Mouse (Mus musculus): ENCODE results near the gene Amn1. TPM values are rescaled to one million over a fixed set of nuclear protein-coding genes. Genes with fewer than 3 reads are reported as not detected.
A peak's percentile ranks its signal among the peaks of the same experiment; 100 is the strongest.

Amn1 gene
- total and polyA plus RNA-seq, 2 experiments from 2014 or later: 50.3 to 88.2 TPM

GRCm38 (mm10) chr6:149126675-149127074, 61.8 kb downstream of the Amn1 start:
- H3K4me1 ChIP-seq (ENCODE audit: insufficient read depth, low read length): no peaks in the 10 kb centered on the region
- H3K27me3 ChIP-seq (ENCODE audit: insufficient read depth, low read length): no peaks in the 10 kb centered on the region
- H3K27ac ChIP-seq (ENCODE audit: low read depth, low read length): no peak overlapping the region
- H3K4me3 ChIP-seq (ENCODE audit: low read depth, low read length): no peak overlapping the region
- no peak for ATAC-seq (ENCODE audit: low FRiP score)
- 71% methylated on average over 4 of the region's 4 CpGs for WGBS
- no peaks in the 10 kb centered on the region for H3K36me3 ChIP-seq (ENCODE audit: insufficient read depth, low read length)
- peak; percentile 55 for TF ChIP-seq CTCF (IDR thresholded peaks at IDR 0.05)
- H3K4me2 ChIP-seq (ENCODE audit: low read depth, low read length, poor library complexity, severe bottlenecking): no peak overlapping the region
- no peaks in the 10 kb centered on the region for H3K9me3 ChIP-seq (ENCODE audit: low read length)
- no peak overlapping the region for H3K9ac ChIP-seq (replicated peaks; ENCODE audit: low read length, poor library complexity, severe bottlenecking)
- DNase-seq (ENCODE audit: low spot score): peak; percentile 24

GRCm38 (mm10) chr6:149123042-149123441, 65.5 kb downstream of the Amn1 start:
- DNase-seq (ENCODE audit: low spot score): no peak

GRCm38 (mm10) chr6:149119853-149120252, 68.7 kb downstream of the Amn1 start:
- Histone ChIP-seq H3K4me1 (ENCODE audit: insufficient read depth, low read length) (no peaks in the 10 kb centered on the region), H3K9me3 (ENCODE audit: low read length) (no peaks in the 10 kb centered on the region), H3K9ac (replicated peaks; ENCODE audit: low read length, poor library complexity, severe bottlenecking) (no peak overlapping the region), H3K27me3 (ENCODE audit: insufficient read depth, low read length) (no peaks in the 10 kb centered on the region), H3K36me3 (ENCODE audit: insufficient read depth, low read length) (no peaks in the 10 kb centered on the region), H3K4me3 (ENCODE audit: low read depth, low read length) (no peak overlapping the region), H3K4me2 (ENCODE audit: low read depth, low read length, poor library complexity, severe bottlenecking) (no peak overlapping the region), H3K27ac (ENCODE audit: low read depth, low read length) (no peak overlapping the region)
- DNase-seq (ENCODE audit: low spot score) (peak; percentile 85), ATAC-seq (ENCODE audit: low FRiP score) (peak; percentile 52; the same call in 1 of the 2 replicates)
- TF ChIP-seq CTCF (IDR thresholded peaks at IDR 0.05): peak; percentile 90
- WGBS: 38% methylated on average over 2 of the region's 2 CpGs

More at GRCm38 (mm10) chr6:149123042-149123441, 65.5 kb downstream of the Amn1 start:
- no peak for TF ChIP-seq CTCF (IDR thresholded peaks at IDR 0.05)
- Histone ChIP-seq H3K27ac (ENCODE audit: low read depth, low read length) (no peak overlapping the region), H3K27me3 (ENCODE audit: insufficient read depth, low read length) (no peaks in the 10 kb centered on the region), H3K4me3 (ENCODE audit: low read depth, low read length) (no peak overlapping the region), H3K4me1 (ENCODE audit: insufficient read depth, low read length) (no peaks in the 10 kb centered on the region), H3K4me2 (ENCODE audit: low read depth, low read length, poor library complexity, severe bottlenecking) (no peak overlapping the region), H3K36me3 (ENCODE audit: insufficient read depth, low read length) (no peaks in the 10 kb centered on the region), H3K9ac (replicated peaks; ENCODE audit: low read length, poor library complexity, severe bottlenecking) (no peak overlapping the region), H3K9me3 (ENCODE audit: low read length) (no peaks in the 10 kb centered on the region)
- WGBS: 92% methylated on average over 3 of the region's 3 CpGs
- no peak for ATAC-seq (ENCODE audit: low FRiP score)

- Histone ChIP-seq H3K36me3 (ENCODE audit: insufficient read depth, low read length) (no peaks in the 10 kb centered on the region), H3K9ac (replicated peaks; ENCODE audit: low read length, poor library complexity, severe bottlenecking) (no peak overlapping the region), H3K4me2 (ENCODE audit: low read depth, low read length, poor library complexity, severe bottlenecking) (no peak overlapping the region), H3K4me1 (ENCODE audit: insufficient read depth, low read length) (no peaks in the 10 kb centered on the region), H3K27ac (ENCODE audit: low read depth, low read length) (no peak overlapping the region), H3K4me3 (ENCODE audit: low read depth, low read length) (no peak overlapping the region), H3K9me3 (ENCODE audit: low read length) (no peaks in the 10 kb centered on the region), H3K27me3 (ENCODE audit: insufficient read depth, low read length) (no peaks in the 10 kb centered on the region)
- no peak for ATAC-seq (ENCODE audit: low FRiP score)
- 82% methylated on average over 2 of the region's 2 CpGs for WGBS
- no peak for DNase-seq (ENCODE audit: low spot score)
- no peak for TF ChIP-seq CTCF (IDR thresholded peaks at IDR 0.05)
Observed at GRCm38 (mm10) chr6:149118935-149119334, 69.6 kb downstream of the Amn1 start.

- Histone ChIP-seq H3K4me2 (ENCODE audit: low read depth, low read length, poor library complexity, severe bottlenecking) (no peak overlapping the region), H3K4me1 (ENCODE audit: insufficient read depth, low read length) (no peaks in the 10 kb centered on the region), H3K4me3 (ENCODE audit: low read depth, low read length) (no peak overlapping the region), H3K27me3 (ENCODE audit: insufficient read depth, low read length) (no peaks in the 10 kb centered on the region), H3K9ac (replicated peaks; ENCODE audit: low read length, poor library complexity, severe bottlenecking) (no peak overlapping the region), H3K9me3 (ENCODE audit: low read length) (no peaks in the 10 kb centered on the region), H3K36me3 (ENCODE audit: insufficient read depth, low read length) (no peaks in the 10 kb centered on the region), H3K27ac (ENCODE audit: low read depth, low read length) (no peak overlapping the region)
- no peak for TF ChIP-seq CTCF (IDR thresholded peaks at IDR 0.05)
- DNase-seq (ENCODE audit: low spot score) (no peak), ATAC-seq (ENCODE audit: low FRiP score) (no peak)
Observed at GRCm38 (mm10) chr6:149116992-149117391, 71.5 kb downstream of the Amn1 start.

GRCm38 (mm10) chr6:149108909-149109308, 79.6 kb downstream of the Amn1 start:
- Histone ChIP-seq H3K27me3 (ENCODE audit: insufficient read depth, low read length) (no peaks in the 10 kb centered on the region), H3K9ac (replicated peaks; ENCODE audit: low read length, poor library complexity, severe bottlenecking) (no peak overlapping the region), H3K4me1 (ENCODE audit: insufficient read depth, low read length) (no peaks in the 10 kb centered on the region), H3K9me3 (ENCODE audit: low read length) (no peaks in the 10 kb centered on the region), H3K4me2 (ENCODE audit: low read depth, low read length, poor library complexity, severe bottlenecking) (no peak overlapping the region), H3K27ac (ENCODE audit: low read depth, low read length) (no peak overlapping the region), H3K4me3 (ENCODE audit: low read depth, low read length) (no peak overlapping the region), H3K36me3 (ENCODE audit: insufficient read depth, low read length) (no peaks in the 10 kb centered on the region)
- ATAC-seq (ENCODE audit: low FRiP score): no peak
- no peak for DNase-seq (ENCODE audit: low spot score)
- TF ChIP-seq CTCF (IDR thresholded peaks at IDR 0.05): no peak
- 78% methylated on average over 2 of the region's 2 CpGs for WGBS

All from midbrain, postnatal 0 days (tissue).